Mouse (Mus musculus) lung, adult 2 months (tissue): Measurements from ENCODE around the gene Acap2.

ENCODE experiments used
- CTCF ChIP-seq: fragments of 200-500 bp; IDR thresholded peaks from 2 replicates; pipeline ENCODE4 v1.5.1; 2011; ENCODE audit warnings: mild to moderate bottlenecking, low read length, control low read depth; ENCODE audit not compliant: insufficient read depth
- POLR2A ChIP-seq: fragments of 200-500 bp; IDR thresholded peaks from 2 replicates; pipeline ENCODE4 v1.6.1; 2011; ENCODE audit warnings: low read depth, mild to moderate bottlenecking, control low read depth, low read length, borderline replicate concordance; ENCODE audit errors: extremely low read depth

GRCm38 (mm10) chr16:31099906-31100305 is 101.1 kb downstream of the Acap2 start:
- TF ChIP-seq CTCF (no peak), POLR2A (no peak)
